Mouse (Mus musculus) midbrain, embryonic 10.5 days (tissue): ENCODE measurements around the gene Ctrb1. TPM values are rescaled to one million over a fixed set of nuclear protein-coding genes. Genes with fewer than 3 reads are reported as not detected.
"Not testable (repeated sequence)": the region's sequence is repeated elsewhere in the genome, so short reads cannot be mapped to it uniquely, and the experiment has no call there.

Experiments
- DNase-seq: peaks from one replicate; pipeline ENCODE4 v3.0.0-alpha.2; 2017; ENCODE audit warnings: low spot score
- H3K27ac ChIP-seq: fragments of 300-500 bp; sonication (generic); replicated peaks from 2 replicates; pipeline ENCODE4 v1.5.1; 2016; ENCODE audit warnings: mild to moderate bottlenecking
- H3K27me3 ChIP-seq: fragments of 300-500 bp; sonication (generic); 2 replicates; pipeline ENCODE4 v1.6.1; 2016; ENCODE audit warnings: low read depth, mild to moderate bottlenecking; ENCODE audit not compliant: poor library complexity, severe bottlenecking
- H3K36me3 ChIP-seq: fragments of 300-500 bp; sonication (generic); 2 replicates; pipeline ENCODE4 v1.6.1; 2016; ENCODE audit warnings: mild to moderate bottlenecking, moderate library complexity
- H3K4me1 ChIP-seq: fragments of 300-500 bp; sonication (generic); 2 replicates; pipeline ENCODE4 v1.6.1; 2016
- H3K4me3 ChIP-seq: fragments of 300-500 bp; sonication (generic); 2 replicates; pipeline ENCODE4 v1.5.1; 2016; ENCODE audit warnings: mild to moderate bottlenecking, moderate library complexity
- H3K9me3 ChIP-seq: fragments of 300-500 bp; sonication (generic); replicated peaks from 2 replicates; pipeline ENCODE4 v1.6.1; 2016; ENCODE audit warnings: mild to moderate bottlenecking
- WGBS: fragments of 180-500 bp; shearing (Covaris S2); methylation state at CpG from one replicate; pipeline ENCODE4 v1.1.7; 2016; 5-methylcytosine and 5-hydroxymethylcytosine counted together
- polyA plus RNA-seq: library from polyadenylated mRNA; unstranded; fragments of >200 nt; fragmentation: Nextera tagmentation; extraction: Ambion mirVana; gene quantifications from 2 replicates; pipeline ENCODE4 v1.2.1, GENCODE M21; 2016

Gene Ctrb1
- polyA plus RNA-seq, 1 experiment from 2014 or later, result not detected

- no peak overlapping the region for H3K27ac ChIP-seq
- WGBS, result 96% methylated on average over 2 of the region's 2 CpGs
Observed at GRCm38 (mm10) chr8:111666751-111667150, 24.1 kb downstream of the Ctrb1 start.

GRCm38 (mm10) chr8:111662473-111662872 is 28.3 kb downstream of the Ctrb1 start:
- 84% methylated on average over 3 of the region's 3 CpGs for whole genome bisulfite sequencing
- Histone ChIP-seq H3K27me3 (no peaks in the 10 kb centered on the region), H3K27ac (no peak overlapping the region), H3K4me3 (no peak overlapping the region), H3K4me1 (peaks cover 3% of the 10 kb centered on the region), H3K36me3 (peaks cover 43% of the 10 kb centered on the region), H3K9me3 (no peaks in the 10 kb centered on the region)
- peak; percentile 64 for DNase-seq

More at GRCm38 (mm10) chr8:111666751-111667150, 24.1 kb downstream of the Ctrb1 start:
- H3K4me3 ChIP-seq, result no peak overlapping the region
- H3K27me3 ChIP-seq, result no peaks in the 10 kb centered on the region
- H3K4me1 ChIP-seq, result no peaks in the 10 kb centered on the region
- peaks cover 59% of the 10 kb centered on the region for H3K36me3 ChIP-seq
- DNase-seq, result no peak
- H3K9me3 ChIP-seq, result no peaks in the 10 kb centered on the region; the same call in 1 of the 2 replicates

GRCm38 (mm10) chr8:111658819-111659423 is 31.9 kb downstream of the Ctrb1 start:
- Histone ChIP-seq H3K9me3 (no peaks in the 10 kb centered on the region), H3K4me1 (peaks cover 12% of the 10 kb centered on the region), H3K4me3 (no peak overlapping the region), H3K36me3 (peaks cover 29% of the 10 kb centered on the region), H3K27me3 (no peaks in the 10 kb centered on the region), H3K27ac (no peak overlapping the region)
- no peak for DNase-seq
- WGBS, result 89% methylated on average over 6 of the region's 6 CpGs

- Histone ChIP-seq H3K27me3 (no peaks in the 10 kb centered on the region), H3K4me3 (no peak overlapping the region), H3K4me1 (peaks cover 12% of the 10 kb centered on the region), H3K36me3 (peaks cover 37% of the 10 kb centered on the region), H3K27ac (no peak overlapping the region), H3K9me3 (no peaks in the 10 kb centered on the region)
- 39% methylated on average over 1 of the region's 1 CpGs for WGBS
- no peak for DNase-seq
Observed at GRCm38 (mm10) chr8:111657312-111657854, 33.4 kb downstream of the Ctrb1 start.

GRCm38 (mm10) chr8:111653524-111653923 is 37.3 kb downstream of the Ctrb1 start:
- H3K4me1 ChIP-seq, result peaks cover 16% of the 10 kb centered on the region
- 95% methylated on average over 2 of the region's 2 CpGs for WGBS
- DNase-seq, result no peak
- no peak overlapping the region for H3K4me3 ChIP-seq
- H3K36me3 ChIP-seq, result peaks cover 16% of the 10 kb centered on the region
- H3K27ac ChIP-seq, result no peak overlapping the region
- 0 out of 2 replicates have a peak, but pooled peaks cover 4% of the 10 kb centered on the region for H3K9me3 ChIP-seq
- no peaks in the 10 kb centered on the region for H3K27me3 ChIP-seq

GRCm38 (mm10) chr8:111650651-111651050 is 40.2 kb downstream of the Ctrb1 start:
- DNase-seq, result no peak
- H3K9me3 ChIP-seq, result 0 out of 2 replicates have a peak, but pooled peaks cover 4% of the 10 kb centered on the region
- H3K36me3 ChIP-seq, result peaks cover 33% of the 10 kb centered on the region
- H3K4me3 ChIP-seq, result no peak overlapping the region
- H3K27ac ChIP-seq, result no peak overlapping the region
- 86% methylated on average over 3 of the region's 3 CpGs for WGBS
- 0 out of 2 replicates have a peak, but pooled peaks cover 4% of the 10 kb centered on the region for H3K4me1 ChIP-seq
- no peaks in the 10 kb centered on the region for H3K27me3 ChIP-seq

GRCm38 (mm10) chr8:111648834-111649233 is 42.0 kb downstream of the Ctrb1 start:
- H3K4me3 ChIP-seq, result no peak overlapping the region
- peaks cover 8% of the 10 kb centered on the region; the same call in 1 of the 2 replicates for H3K4me1 ChIP-seq
- peaks cover 31% of the 10 kb centered on the region for H3K36me3 ChIP-seq
- WGBS, result 63% methylated on average over 2 of the region's 2 CpGs
- no peaks in the 10 kb centered on the region for H3K27me3 ChIP-seq
- no peak overlapping the region for H3K27ac ChIP-seq
- H3K9me3 ChIP-seq, result 0 out of 2 replicates have a peak, but pooled peaks cover 4% of the 10 kb centered on the region
- no peak for DNase-seq

- H3K27ac ChIP-seq, result no peak overlapping the region
- 97% methylated on average over 8 of the region's 8 CpGs for WGBS
- H3K27me3 ChIP-seq, result no peaks in the 10 kb centered on the region
- H3K4me1 ChIP-seq, result peaks cover 14% of the 10 kb centered on the region
- DNase-seq, result no peak
- H3K9me3 ChIP-seq, result no peaks in the 10 kb centered on the region
- H3K36me3 ChIP-seq, result peaks cover 21% of the 10 kb centered on the region
- no peak overlapping the region for H3K4me3 ChIP-seq
Observed at GRCm38 (mm10) chr8:111645715-111646114, 45.1 kb downstream of the Ctrb1 start.

- H3K4me3 ChIP-seq, result peak overlapping the region; percentile 86
- 81% methylated on average over 12 of the region's 12 CpGs for WGBS
- H3K9me3 ChIP-seq, H3K27me3 ChIP-seq, DNase-seq: not testable (repeated sequence)
- peaks cover 21% of the 10 kb centered on the region for H3K36me3 ChIP-seq
- H3K27ac ChIP-seq, result peak overlapping the region; percentile 99; the same call in 1 of the 2 replicates
- H3K4me1 ChIP-seq, result peaks cover 12% of the 10 kb centered on the region
Observed at GRCm38 (mm10) chr8:111644286-111645051, 46.3 kb downstream of the Ctrb1 start.

GRCm38 (mm10) chr8:111643264-111644141 is 47.3 kb downstream of the Ctrb1 start, which contains the start of gene Zfp1:
Gene Zfp1, plus strand, starts transcription at chr8:111643401.
- peak; percentile 92 for DNase-seq
- peak within 1 kb of the TSS; percentile 99 for H3K27ac ChIP-seq
- no peaks in the 10 kb centered on the region for H3K27me3 ChIP-seq
- H3K4me1 ChIP-seq, result peaks cover 12% of the 10 kb centered on the region
- no peaks in the 10 kb centered on the region for H3K9me3 ChIP-seq
- peak within 1 kb of the TSS; percentile 86 for H3K4me3 ChIP-seq
- H3K36me3 ChIP-seq, result peaks cover 21% of the 10 kb centered on the region
- WGBS, result under 1% methylated on average over 75 of the region's 75 CpGs

GRCm38 (mm10) chr8:111642939-111643263 is 47.9 kb downstream of the Ctrb1 start:
- 17% methylated on average over 5 of the region's 5 CpGs for WGBS
- H3K27me3 ChIP-seq, result no peaks in the 10 kb centered on the region
- peak overlapping the region; percentile 99 for H3K27ac ChIP-seq
- DNase-seq, result no peak
- H3K4me3 ChIP-seq, result peak overlapping the region; percentile 86
- H3K9me3 ChIP-seq, result no peaks in the 10 kb centered on the region
- peaks cover 21% of the 10 kb centered on the region for H3K36me3 ChIP-seq
- H3K4me1 ChIP-seq, result peaks cover 12% of the 10 kb centered on the region

- peak overlapping the region; percentile 86 for H3K4me3 ChIP-seq
- WGBS, result 76% methylated on average over 5 of the region's 5 CpGs
- DNase-seq, result no peak
- H3K9me3 ChIP-seq, result no peaks in the 10 kb centered on the region
- H3K27ac ChIP-seq, result peak overlapping the region; percentile 99
- peaks cover 12% of the 10 kb centered on the region for H3K4me1 ChIP-seq
- H3K27me3 ChIP-seq, result no peaks in the 10 kb centered on the region
- peaks cover 21% of the 10 kb centered on the region for H3K36me3 ChIP-seq
Observed at GRCm38 (mm10) chr8:111642496-111642895, 48.3 kb downstream of the Ctrb1 start.
